Mouse (Mus musculus) Muller cell, postnatal 12 days (primary cell): ENCODE data around the gene Ndel1.

Experiments used
- DNase-seq: peaks from one replicate; pipeline ENCODE4 v3.0.0-alpha.2; 2015; ENCODE audit errors: inconsistent ontology term

Ndel1 gene

DNA sequence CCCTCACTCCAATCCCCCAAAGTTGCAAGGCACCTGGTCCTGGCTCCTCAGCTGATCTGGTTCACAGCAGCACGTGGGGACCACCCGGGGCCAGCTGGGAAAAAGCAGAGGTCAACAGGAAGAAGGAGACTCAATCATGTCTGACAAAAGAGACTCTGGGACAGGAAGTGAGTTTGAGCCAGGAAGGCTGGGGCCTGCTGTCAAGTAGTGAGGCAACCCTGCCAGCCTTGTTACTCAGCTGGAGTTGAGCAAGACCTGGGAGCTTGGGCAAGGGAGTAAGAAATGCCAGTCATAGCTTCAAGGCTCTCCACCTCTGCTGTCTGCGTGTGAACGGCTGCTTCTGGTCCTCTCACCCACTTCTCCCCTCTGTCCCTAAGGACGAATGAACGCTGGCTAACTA lies at the start of gene Ndel1:
Gene Ndel1 (minus strand): TSS at position 111 of the 400 bp plus-strand sequence.
- peak; percentile 43 for DNase-seq

GRCm38 (mm10) chr11:68914566-68914965 lies 42.9 kb upstream of the Ndel1 start:
- DNase-seq = no peak

DNA sequence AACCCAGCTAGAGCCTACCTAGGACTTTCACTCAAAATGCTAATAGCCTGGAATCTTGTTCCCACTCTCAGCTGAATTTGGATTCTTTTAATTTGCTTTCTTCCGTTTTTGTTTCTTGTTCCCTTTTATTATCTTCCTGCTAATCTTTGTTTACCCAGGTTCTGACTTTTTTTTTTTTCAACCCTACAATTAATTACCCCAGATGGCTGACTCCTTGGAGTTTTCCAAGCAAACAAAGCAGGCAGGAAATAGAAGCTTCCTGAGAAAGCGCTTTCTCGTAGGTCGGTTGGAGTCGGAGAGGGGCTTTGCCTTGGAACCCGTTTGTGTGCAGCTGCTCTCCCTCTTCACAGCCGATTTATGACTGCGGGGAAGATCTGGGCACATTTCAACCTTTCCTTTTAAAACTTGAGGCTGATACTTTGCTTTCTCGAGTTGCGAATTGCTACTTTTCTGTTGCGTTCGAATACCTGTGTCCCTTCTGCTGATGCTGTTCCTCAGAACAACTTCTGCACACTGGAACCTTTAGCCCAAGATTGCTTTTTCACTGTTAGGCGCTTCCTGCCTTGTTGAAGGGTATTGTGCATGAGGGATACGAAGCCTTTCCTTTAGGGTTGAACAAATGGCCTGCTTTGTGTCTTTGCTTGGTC lies 40.0 kb upstream of the Ndel1 start:
- no peak for DNase-seq

GRCm38 (mm10) chr11:68908846-68909503 lies 37.3 kb upstream of the Ndel1 start:
- DNase-seq = no peak

DNA sequence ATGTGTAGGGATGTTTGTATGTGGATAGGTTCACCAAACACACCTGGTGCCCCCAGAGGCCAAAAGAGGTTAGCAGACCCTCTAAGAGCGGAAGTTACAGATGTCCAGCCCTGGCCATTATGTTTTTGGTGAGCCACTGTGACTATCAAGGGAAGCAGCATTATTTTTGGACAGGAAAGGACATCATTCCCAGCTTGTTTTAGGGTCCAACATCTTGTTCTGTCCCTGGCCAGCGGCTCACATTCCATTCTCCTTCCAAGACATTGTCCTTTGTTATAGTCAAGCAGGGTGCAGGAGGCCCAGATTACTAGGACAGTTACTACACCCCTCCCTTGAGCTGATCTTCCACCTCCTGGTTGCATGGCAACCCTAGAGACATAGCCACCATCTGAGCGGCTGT lies 35.6 kb upstream of the Ndel1 start:
- no peak for DNase-seq

DNA sequence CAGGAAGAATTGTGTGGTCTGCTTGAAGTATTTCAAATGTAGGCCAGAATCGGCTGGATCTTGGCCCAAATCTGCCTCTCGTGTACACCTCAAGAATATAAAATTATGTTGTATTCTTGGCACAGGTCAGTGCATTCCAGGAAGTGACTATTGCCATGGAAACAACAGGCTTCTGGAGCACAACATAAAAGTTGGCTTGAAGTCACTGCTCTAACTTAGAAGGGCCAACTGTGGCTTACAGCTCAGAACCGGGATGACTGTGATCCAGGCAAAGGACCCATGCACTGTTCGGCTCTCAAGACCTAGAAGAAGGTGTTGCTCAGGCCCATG lies 34.8 kb upstream of the Ndel1 start:
- DNase-seq = peak; percentile 56

- no peak for DNase-seq
Measured at GRCm38 (mm10) chr11:68905665-68906460, 34.2 kb upstream of the Ndel1 start.

- no peak for DNase-seq
Measured at GRCm38 (mm10) chr11:68905138-68905531, 33.5 kb upstream of the Ndel1 start.

DNA sequence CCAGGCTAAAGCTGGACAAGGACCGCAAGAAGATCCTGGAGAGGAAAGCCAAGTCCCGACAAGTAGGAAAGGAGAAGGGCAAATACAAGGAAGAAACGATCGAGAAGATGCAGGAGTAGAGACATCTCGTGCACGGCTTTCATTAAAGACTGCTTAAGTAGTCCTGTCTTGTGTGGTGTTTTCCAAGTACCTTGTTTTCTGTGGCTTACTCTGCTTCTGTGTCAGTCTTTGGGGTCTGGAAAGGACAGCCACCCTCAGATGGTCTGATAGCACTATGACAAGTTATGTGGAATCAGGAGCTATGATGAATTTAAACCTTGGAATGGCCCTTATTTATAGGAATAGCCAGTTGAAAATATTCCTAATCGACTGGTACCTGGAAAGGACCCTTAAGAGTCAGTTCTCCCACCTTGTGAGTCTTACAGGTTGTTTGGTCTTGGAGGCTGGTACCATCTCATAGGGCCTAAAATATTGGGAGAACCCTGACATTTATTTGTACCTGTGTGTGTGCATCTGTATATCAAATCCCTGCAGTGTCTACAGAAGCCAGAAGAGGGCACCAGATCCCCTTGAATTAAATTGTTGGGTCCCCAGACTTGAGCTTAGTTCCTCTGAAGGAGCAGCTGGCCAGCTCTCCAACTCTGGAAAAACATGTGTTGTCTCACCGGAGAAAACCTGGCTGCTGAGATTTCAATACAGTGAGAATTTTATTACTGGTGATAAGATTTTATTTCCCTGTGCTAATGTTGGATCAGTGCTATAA lies 32.9 kb upstream of the Ndel1 start:
- DNase-seq = peak; percentile 41

DNA sequence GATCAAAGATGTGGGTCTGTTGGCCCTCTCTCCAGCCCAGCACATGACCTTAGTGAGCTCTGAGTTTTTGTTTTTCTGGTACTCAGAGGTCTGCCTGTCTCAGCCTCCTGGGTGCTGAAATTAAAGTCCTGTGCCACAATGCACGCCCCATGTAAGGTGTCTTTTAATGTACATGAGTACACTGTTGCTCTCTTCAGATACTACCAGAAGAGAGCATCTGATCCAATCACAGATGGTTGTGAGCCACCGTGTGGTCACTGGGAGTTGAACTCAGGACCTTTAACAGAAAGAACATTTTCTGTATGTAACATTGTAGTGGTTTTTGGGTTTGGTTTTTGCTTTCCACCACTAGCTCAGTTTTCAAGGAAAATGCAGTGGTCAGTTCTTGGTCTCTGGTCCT lies 32.1 kb upstream of the Ndel1 start:
- no peak for DNase-seq

DNA sequence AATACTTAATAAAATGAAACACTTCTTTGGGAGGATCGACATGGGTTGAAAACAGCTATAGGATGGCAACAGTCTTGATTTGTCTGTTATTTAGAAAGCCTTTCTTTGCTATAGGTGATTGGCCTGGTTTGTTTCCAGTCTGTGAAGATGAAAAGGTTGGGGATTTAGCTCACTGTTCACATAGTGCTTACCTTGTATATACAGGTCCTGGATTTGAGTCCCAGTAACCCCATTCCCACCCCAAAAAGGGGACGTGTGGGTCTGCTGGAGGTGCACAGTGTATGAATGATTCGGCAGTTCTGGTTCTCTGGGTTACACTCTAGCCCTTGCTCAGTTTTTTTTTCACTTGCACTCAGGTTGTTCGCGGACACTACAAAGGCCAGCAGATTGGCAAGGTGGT lies 31.2 kb upstream of the Ndel1 start:
- no peak for DNase-seq

DNA sequence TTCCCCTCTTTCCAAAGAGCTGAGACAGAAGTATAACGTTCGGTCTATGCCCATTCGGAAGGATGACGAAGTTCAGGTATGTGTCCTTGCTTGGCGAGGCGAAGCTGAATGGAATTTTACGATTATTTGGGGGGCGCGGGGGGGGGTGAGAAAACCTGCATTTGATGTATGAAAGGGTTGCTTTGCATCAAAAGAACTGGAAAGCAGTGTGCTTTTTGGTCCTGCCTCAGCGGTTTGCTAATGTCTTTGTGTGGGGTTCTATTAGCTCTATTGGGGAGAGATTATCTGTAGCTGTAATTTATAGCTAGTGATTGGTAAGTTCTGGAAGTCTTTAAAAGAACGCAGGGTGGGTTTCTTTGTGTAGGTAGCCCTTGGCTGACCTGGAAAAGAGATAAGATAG lies 30.7 kb upstream of the Ndel1 start:
- no peak for DNase-seq

DNA sequence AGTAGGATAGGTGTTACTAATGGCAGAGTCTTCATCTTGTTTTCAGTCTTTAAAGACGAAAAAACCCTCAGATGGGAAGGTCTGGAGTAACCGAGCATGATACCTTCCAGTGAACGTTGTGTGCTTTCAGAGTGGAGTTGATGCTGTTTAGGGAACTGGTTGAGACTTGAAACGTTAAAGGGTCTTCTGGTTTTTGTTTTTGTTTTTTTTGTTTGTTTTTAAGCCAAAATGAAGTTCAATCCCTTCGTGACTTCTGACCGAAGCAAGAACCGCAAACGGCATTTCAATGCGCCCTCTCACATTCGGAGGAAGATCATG lies 30.3 kb upstream of the Ndel1 start:
- DNase-seq = no peak

DNA sequence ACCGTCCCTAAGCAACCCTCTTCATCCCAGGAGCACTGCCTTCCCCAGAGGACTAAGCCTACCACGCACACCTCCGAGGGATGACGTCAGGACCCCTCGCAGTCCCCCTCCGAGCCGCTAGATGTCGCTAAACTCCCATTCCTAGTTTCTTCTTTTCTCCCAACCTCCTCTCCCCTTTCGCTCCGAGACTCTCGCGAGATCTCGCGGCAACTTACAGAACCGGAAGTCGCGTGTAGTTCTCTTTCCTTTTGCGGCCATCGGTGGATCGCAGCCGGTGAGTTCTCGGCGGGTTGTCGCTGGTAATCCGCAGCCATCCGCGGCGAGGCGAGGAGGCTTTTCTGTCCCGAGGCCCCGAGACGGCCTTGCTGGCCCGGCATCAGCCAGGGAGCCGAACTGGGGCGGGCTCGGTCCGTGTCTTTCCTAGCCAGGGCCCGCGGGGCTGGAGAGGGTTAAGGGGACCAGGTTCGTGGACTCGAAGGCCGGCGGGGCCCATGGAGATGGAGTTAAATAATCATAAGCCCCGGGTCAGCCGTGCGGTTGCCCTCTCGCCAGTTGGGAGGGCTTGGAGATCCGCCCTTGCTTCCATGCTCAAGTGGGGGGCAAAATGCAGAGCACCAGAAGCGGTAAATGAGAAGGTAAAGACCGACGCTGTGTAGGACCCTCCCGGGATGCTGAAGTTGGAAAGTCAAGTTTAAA lies 29.8 kb upstream of the Ndel1 start, which contains the start of gene Rpl26:
Gene Rpl26 (plus strand): TSS at position 233 of the 696 bp plus-strand sequence.
- peak; percentile 98 for DNase-seq

- DNase-seq = no peak
Measured at GRCm38 (mm10) chr11:68900519-68901350, 29.1 kb upstream of the Ndel1 start.

DNA sequence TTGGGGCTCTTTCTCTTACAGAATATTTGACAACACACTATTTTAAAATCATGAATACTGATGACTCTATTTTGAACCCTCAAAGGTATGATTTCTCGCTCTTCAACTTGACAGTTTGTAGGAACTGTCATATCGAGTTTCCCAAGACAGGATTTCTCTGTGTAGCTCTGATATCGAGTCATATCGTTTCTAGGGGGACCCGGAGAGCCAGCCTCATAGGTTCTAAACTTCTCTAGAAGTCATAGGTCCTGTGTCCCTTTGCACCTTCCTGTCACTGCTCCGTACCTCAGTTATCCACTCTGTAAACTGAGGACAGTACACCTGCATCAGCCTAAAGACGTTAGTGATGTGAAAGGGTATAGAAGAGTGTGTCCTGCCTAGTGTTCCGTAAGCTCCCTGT lies 28.2 kb upstream of the Ndel1 start:
- no peak for DNase-seq

GRCm38 (mm10) chr11:68898790-68899189 lies 27.1 kb upstream of the Ndel1 start:
- DNase-seq = no peak

DNA sequence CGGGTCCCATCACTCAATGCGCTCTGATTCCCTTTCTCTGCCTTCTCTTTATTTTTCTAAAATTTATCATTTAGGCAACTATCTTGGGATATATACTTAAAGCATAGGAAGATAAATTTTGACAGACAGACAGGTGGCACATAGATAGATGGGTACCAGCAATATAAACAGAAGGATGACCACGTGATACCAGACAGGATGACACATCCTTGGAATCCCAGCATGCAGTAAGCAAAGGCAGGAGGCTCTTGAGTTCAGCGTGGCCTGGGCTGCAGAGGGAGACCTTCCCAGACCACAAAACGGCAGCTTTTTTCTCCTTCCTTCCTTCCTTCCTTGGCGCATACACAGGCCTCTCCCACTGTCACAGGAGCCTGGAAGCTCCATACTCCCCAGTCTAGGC lies 26.2 kb upstream of the Ndel1 start:
- no peak for DNase-seq

DNA sequence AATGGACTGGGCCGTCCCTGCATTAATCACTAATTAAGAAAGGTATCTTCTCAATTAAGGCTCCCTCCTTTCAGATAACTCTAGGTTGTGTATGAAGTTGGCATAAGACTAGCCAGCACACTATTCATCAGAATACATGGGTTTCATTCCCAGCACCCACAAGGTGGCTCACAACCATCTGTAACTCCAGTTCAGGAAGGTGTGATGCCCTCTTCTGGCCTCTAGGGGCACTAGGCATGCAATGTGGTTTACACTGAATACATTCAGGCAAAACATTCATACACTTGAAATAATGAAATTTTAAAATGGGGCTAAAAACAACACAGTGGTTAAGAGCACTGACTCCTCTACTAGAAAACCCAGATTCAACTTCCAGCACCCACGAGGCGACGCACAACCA lies 25.5 kb upstream of the Ndel1 start:
- DNase-seq = no peak

- DNase-seq = no peak
Measured at GRCm38 (mm10) chr11:68896247-68896646, 24.6 kb upstream of the Ndel1 start.

GRCm38 (mm10) chr11:68893911-68894464 lies 22.3 kb upstream of the Ndel1 start:
- no peak for DNase-seq
